Mouse (Mus musculus) ovary, adult 2 months (tissue): Measurements from ENCODE around the gene Golga2. TPM values are rescaled to one million over a fixed set of nuclear protein-coding genes. Genes with fewer than 3 reads are reported as not detected.

Experiments
- polyA plus RNA-seq: library from polyadenylated mRNA; depleted of rRNA; stranded (reverse); fragments of >200 nt; gene quantifications from 2 replicates; pipeline ENCODE4 v1.2.3, GENCODE M21; 2012; rRNA removed

The Golga2 gene
- 49.3 and 53.1 TPM in 2 replicates for polyA plus RNA-seq

GRCm38 (mm10) chr2:32287334-32287840 is at the start of gene Golga2:
TSS of gene Golga2 (plus strand) at chr2:32287384.

GRCm38 (mm10) chr2:32259657-32260417 is 27.3 kb upstream of the Golga2 start, which contains the start of gene Uck1:
TSS of gene Uck1 (minus strand) at chr2:32260159.

DNA sequence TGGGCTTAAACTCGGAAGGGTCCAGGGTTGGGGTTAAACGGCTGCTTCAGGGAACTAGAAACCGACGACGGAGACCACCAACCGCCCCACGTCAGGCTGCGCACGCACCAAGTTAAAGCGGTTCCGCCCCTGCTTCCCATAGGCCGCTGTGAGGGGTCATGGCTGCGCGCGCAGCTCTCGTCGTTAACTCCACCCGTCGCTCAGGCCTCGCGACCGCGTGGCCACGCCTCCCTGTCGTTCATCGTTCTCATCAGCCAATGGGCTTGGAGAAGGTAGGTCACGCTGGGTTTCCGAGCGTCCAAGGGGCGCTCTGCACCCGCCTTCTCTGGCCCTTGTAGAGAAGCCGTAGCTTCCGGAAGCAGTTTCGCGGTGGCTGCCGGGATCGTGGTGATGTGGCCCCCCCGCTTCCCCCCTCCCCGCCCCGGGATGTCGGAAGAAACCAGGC is 761 bp downstream of the Golga2 start, which contains the start of gene Swi5:
TSS of gene Swi5 (minus strand) at position 153 of the 445 bp plus-strand sequence.

DNA sequence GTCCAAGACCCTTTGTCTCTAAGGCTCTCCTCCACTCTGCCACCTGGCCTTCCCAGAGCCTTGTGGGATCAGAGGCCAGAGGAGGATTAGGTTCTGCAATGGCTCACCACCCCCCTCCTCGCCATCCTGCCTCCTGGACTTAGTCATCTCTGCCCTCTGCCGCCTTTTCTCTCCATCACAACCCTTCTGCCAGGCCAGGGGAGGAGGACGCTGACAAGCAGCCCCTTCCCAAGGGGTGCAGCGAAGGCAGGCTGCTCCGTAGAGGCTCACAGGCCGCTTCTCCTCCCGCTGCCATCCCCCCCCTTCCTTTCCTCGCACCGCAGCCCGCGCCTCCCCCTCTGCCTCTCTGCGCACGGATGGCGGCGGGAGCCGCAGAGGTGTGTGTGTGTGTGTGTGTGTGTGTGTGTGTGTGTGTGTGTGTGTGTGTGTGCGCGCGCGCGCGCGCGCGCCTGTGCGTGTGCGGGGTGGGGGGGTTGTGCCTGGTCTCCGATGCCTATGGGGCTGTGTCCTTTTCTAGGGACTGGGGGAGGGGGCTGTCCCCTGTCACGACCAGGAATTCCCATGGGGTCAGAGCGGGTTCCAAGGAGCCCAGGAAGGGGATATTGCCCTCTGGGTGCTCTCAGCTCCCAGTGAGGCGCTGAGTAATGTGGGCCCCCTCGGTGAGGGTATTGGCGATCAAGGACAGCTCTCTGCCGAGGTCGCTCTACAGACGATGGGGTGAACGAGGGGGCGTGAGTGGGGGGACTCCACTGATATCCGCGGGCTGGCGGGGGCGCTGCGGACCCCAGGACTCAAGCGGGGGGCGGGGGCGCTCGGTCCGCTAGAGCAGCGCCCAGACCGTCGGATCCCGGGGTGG is 65.2 kb downstream of the Golga2 start, which contains the start of gene Ciz1:
TSS of gene Ciz1 (plus strand) at position 177 of the 856 bp plus-strand sequence.

DNA sequence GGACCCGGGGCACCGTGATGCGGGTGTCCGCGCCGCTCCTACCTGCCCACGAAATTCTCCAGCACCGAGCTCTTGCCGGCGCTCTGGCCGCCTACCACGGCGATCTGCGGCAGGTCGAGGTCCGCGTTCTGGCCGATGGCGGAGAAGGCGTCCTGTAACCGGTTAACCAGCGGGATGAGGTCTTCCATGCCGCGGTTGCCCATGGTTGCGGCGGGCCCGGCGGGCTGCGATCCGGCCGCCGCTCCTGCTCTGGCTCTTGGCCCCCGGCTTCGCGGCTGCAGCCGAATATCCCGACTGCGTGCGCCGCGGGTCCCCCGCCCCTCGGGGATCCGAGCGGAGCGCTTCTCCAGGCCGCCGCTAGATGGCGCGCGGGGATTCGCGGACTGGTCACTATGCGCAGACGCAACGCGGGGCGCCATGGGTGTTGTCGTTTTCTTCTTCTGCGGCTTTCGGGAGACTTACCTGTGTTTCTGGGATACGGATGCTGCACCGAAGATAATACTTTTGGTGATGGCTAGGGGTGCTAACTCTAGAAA is 65.9 kb downstream of the Golga2 start, which contains the start of gene Dnm1:
TSS of gene Dnm1 (minus strand) at position 332 of the 536 bp plus-strand sequence.

Other genes with a start within 250 kb of the Golga2 start
- 20.4 and 35.3 TPM in 2 replicates for gene Fam78a, start 202.5 kb upstream of the Golga2 start, polyA plus RNA-seq
- gene Plpp7, start 191.9 kb upstream of the Golga2 start, polyA plus RNA-seq = 38.3 and 48.7 TPM in 2 replicates
- gene Prrc2b, start 136.3 kb upstream of the Golga2 start, polyA plus RNA-seq = 90.9 and 101 TPM in 2 replicates
- gene Pomt1, start 50.8 kb upstream of the Golga2 start, polyA plus RNA-seq = 74.2 and 83.8 TPM in 2 replicates
- gene Uck1, start 27.2 kb upstream of the Golga2 start, polyA plus RNA-seq = 225 and 238 TPM in 2 replicates
- 134 and 165 TPM in 2 replicates for gene Swi5, start 691 bp downstream of the Golga2 start, polyA plus RNA-seq
- 395 and 555 TPM in 2 replicates for gene Ciz1, start 64.9 kb downstream of the Golga2 start, polyA plus RNA-seq
- gene Dnm1, start 66.0 kb downstream of the Golga2 start, polyA plus RNA-seq = 141 and 169 TPM in 2 replicates
- 335 and 395 TPM in 2 replicates for gene 1110008P14Rik, start 94.6 kb downstream of the Golga2 start, polyA plus RNA-seq
- gene Lcn2, start 100.9 kb downstream of the Golga2 start, polyA plus RNA-seq = 201 and 263 TPM in 2 replicates
- 32.5 and 39.0 TPM in 2 replicates for gene Ptges2, start 108.5 kb downstream of the Golga2 start, polyA plus RNA-seq
- 5.6 and 7.1 TPM in 2 replicates for gene Naif1, start 163.1 kb downstream of the Golga2 start, polyA plus RNA-seq
- gene Slc25a25, start 164.1 kb downstream of the Golga2 start, polyA plus RNA-seq = 17.3 and 18.1 TPM in 2 replicates
- 31.7 and 37.3 TPM in 2 replicates for gene Fam102a, start 247.9 kb downstream of the Golga2 start, polyA plus RNA-seq